Mouse (Mus musculus) monocyte, adult 2 months (primary cell): ENCODE data around the gene Samd4b.
"Not testable (repeated sequence)": the region's sequence is repeated elsewhere in the genome, so short reads cannot be mapped to it uniquely, and the experiment has no call there.

Source experiments
- DNase-seq, 2 experiments: peaks; one replicate each; pipeline ENCODE4 v3.0.0; 2022; ENCODE audit warnings: low spot score in 2 of 2, low read depth in 1 of 2

The Samd4b gene

DNA sequence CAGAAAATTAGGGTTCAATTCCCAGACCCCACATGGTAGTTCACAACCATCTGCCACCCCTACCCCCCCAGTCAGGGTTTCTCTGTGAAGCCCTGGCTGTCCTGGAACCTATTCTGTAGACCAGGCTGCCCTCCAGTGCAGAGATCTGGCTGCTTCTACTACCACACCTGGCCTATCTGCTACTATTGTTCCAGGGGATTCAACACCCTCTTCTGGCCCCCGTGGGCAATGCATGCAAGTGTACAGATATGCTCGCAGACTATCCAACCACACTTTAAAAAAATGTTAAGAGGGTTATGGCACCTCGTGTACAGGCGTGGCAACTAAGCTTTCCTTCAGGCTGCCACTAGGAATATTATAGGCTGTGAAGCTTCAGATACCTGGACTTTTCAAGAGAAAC lies 185.1 kb downstream of the Samd4b start:
- no peak for DNase-seq

DNA sequence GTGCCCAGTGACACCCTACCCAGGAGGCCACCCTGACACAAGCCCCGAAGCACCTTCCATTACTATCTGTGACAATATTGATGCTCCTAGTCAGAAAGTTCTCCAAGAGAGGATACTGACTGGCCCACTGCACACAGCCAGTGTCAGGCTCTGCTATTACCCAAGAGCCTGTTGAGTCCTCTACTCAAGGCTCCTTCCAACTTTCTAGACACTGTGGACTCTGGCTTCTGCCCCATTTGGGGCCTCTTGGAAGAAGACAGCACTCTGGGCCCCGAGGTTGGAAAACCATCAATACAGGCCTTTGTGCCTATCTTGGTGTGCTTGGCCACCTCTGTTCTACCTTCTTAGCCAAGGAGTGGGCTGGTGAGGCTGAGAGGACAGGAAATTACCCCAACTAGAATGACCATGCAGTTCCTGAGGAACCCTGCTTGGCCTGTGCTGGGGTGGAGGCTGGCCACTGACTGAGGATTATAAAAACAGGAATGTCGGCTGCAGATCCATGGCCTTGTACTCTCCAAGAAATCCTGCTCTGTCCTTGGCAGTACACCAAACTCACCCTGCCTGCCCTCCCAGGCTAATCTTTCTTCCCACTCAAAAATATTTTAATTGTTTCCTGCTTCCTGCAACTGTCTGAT lies 187.0 kb downstream of the Samd4b start:
- no peak for DNase-seq

DNA sequence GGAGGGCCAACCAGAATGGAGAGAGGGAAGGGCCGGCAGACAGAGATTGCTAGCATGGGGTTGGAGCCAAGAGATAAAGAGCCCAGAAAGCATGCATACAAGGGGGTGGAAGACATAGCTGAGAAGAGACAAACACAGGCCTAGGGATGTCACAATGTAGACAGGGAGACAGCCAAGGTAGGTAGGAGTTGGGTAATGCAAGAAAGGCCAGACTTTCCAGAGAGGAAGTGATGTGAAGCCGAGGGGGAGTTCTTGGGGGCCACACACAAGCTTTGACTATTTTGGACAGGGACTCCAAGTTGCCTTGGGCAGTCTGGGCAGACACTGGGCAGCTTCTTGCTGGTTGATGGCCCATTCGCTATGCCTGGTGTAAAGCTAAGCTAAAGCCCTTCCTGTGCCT lies 196.0 kb downstream of the Samd4b start:
- DNase-seq: no peak

DNA sequence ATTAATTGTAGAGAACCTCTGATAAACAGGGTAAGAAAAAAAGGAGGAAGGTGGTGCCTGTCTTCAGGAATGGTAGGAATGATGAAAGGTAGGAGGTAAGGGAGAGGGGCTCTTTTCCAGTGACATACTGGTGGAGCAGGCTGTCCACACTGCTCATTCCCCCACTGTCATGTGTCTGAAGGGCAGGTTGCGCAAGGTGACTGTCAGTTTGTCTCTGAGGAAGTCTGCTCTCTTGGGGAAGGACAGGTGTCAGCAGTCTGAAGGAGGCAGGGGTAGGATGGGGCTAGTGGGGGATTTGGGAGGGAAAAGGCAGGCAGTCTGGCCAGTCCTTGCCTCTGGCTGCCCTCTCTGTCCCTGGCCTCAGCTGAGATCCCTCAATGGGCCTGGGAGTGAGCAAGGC lies 196.9 kb downstream of the Samd4b start:
- no peak for DNase-seq

DNA sequence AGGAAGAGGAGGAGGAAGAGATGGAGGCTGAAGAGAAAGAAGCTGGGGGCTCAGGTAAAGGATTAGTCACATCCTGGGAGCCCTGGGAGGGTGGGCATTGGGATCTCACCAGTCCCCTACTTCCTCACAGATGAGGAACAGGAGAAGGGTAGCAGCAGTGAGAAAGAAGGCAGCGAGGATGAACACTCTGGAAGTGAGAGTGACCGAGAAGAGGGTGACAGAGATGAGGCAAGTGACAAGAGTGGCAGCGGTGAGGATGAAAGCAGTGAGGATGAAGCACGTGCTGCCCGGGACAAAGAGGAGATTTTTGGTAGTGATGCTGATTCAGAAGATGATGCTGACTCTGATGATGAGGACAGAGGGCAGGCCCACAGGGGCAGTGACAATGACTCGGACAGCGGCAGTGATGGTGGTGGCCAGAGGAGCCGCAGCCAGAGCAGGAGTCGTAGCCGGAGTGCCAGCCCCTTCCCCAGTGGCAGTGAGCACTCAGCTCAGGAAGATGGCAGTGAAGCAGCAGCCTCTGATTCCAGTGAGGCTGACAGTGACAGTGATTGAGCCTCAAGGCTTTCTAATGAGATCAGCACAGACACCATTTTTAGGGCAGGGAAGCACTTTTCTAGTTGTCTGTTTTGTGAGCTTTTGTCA lies 199.1 kb downstream of the Samd4b start:
- no peak for DNase-seq

DNA sequence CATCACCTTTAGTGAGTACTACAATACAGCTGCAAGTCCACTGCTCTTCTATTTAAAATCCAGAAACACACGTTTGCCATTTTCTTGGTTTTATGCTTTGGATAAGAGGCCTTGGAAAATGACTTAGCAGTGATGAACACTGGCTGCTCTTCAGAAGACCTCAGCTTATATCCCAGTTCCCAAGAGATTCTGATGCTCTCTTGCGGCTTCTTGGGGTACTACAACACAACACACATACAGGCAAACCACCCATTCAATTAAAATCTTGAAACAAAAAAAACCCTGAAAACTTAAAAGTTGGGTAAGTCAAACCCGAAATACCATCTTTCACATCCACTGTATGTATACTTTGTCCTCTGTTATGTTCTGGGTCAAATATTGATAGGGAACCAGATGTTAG lies 199.9 kb downstream of the Samd4b start:
- no peak for DNase-seq

DNA sequence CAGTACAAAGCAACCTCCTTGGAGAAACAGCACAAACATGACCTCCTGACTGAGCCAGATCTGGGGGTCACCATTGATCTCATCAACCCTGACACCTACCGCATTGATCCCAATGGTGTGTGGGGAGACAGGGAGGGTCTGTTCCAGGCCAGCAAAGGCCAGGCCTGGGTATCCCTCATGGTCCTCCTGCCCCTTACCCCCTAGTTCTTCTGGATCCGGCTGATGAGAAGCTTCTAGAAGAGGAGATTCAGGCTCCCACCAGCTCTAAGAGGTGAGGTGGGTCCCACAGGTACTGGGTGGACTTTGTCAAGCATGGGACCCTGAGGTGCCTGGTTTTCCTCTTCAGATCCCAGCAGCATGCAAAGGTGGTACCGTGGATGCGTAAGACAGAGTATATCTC lies 202.5 kb downstream of the Samd4b start:
- no peak for DNase-seq

DNA sequence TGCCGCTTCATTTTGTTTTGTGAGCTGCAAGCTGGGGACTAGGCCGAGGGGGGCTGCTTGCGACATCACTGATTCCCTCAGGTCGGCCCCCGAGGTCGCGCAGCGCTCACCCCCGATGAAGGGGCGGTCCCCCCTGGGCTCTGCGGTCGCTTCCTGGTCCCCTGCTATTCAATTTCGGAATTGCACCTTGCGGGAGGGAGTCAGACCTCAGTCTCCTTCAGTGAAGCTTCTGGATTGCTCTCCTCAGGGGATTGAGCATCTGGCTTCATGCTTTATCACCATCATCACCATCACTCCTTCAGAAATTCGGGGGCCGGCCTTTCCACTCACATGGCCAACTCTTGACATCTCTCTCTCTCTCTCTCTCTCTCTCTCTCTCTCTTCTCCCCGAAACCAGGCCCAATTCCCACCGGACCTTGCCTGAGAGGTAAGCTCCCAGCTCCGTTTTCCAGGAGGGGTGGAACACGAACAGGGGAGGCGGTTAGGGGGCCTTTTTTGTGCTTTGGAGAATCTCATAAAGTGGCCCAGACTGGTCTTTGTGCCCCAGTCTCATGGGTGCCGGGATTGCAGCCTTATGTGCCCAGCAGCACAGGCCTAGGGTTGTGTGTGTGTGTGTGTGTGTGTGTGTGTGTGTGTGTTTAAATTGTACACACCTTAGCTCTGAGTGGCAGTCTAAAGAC lies 204.5 kb downstream of the Samd4b start:
- DNase-seq: no peak

DNA sequence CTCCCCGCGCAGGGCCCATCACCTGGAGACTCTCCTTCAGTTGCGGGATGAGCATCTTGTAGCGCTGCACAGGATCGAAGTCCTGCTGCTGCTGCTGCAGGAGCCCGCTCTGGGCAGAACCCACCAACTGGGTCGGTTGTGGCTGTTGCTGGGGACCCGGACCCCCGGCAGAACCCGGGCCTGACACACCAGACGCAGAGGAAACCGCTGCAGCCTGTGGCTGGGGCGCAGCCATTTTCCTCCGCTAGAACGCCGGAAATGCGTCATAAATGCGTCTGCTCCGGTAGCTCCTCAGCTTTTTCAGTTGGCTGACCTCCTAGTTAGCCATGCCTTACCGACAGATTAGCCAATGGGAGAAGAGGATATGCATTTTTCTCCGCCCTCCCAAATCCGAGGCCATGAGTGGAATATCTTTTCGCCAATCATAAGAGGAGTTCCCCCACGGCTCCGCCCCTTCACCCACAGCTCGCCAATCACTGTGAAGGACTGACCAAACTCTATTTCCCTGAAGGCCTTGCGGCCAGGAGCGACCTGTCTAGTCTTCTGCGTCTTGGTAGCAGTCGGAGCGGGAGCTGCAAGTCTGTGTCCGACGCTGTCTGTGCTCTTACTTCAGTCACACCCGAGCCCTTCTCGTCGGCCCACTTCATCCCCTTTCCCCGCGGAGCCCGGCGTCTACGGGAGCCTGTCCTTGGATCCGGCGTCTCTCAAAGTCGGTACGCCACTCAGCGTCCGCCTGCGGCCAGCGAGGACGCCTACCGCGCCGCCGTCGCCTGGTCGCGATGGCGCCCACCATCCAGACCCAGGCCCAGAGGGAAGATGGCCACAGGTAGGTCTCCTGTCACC lies 205.3 kb downstream of the Samd4b start, which contains the start of the genes Med29 and Paf1:
TSS of gene Med29 (minus strand) at position 280 of the 843 bp plus-strand sequence.
TSS of gene Paf1 (plus strand) at position 523 of the 843 bp plus-strand sequence.
- DNase-seq: peak; percentile 91 to 95

DNA sequence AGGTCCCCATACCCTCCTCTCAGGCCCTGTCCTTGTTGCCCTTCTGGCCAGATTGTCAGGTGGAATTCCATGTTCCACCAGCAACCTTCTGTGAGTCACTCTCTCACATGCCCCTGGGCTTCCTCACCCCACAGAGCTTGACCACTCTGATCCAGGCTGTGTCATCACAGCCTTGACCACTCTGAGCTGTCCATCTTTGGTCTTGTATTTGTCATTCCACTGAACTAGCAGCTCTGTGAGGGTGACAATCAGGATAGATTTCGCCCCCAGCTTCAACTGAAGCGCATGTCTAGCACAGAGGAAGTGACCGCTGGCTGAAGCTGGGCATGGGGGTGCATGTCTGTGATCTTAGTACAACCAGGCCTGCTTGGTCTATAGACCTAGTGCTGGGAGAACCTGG lies 207.6 kb downstream of the Samd4b start:
- no peak for DNase-seq

DNA sequence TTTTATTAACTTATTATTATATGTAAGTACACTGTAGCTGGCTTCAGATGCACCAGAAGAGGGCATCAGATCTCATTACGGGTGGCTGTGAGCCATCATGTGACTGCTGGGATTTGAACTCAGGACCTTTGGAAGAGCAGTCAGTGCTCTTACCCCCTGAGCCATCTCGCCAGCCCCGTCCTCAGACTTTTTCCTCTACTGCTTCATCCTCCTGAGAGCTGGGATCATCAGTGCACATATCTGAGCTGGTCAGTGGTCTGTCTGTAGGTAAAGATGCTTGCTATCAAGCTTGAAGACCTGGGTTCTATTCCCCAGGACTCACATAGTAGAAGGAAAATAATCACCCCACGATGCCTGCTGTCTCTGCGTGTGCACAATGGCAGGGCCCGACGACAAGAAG lies 210.6 kb downstream of the Samd4b start:
- DNase-seq: not testable (repeated sequence)

DNA sequence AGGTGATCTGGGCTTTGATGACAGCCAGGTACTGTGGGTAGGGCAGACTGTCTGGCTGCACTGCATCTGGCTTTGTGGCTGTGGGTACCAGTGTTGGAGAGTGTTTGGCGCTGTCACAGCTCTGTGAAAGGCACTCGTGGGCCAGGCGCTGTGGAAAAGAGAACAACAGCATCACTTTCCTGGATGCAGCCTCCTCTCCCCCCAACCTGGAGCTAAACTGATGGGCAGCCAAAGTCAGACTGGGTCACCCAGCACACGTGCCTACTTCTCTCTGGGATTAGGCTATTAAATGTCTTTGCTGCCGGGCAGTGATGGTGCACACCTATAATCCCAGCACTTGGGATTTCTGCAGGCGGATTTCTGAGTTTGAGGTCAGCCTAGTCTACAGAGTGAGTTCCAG lies 211.1 kb downstream of the Samd4b start:
- DNase-seq: not testable (repeated sequence)

DNA sequence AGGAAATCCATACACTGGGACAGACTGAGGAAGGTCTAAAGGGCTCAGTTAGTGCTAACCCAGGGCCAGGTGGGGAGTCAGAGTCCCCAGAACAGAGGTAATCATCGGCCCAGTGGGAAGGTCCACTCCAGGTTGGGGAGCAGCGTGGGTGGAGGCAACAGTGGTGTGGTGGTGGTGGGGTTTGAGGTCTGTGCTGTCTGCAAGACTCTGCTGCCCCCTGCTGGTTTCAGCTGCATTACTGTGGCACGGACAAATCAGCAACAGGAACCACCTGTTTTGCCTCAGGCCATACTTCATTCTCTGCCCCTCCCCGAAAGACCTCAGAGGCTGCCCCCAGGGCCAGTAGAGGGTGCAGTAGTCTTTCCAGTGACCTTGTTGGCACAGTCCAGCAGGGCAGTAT lies 211.5 kb downstream of the Samd4b start:
- DNase-seq: peak; percentile 68 to 86

DNA sequence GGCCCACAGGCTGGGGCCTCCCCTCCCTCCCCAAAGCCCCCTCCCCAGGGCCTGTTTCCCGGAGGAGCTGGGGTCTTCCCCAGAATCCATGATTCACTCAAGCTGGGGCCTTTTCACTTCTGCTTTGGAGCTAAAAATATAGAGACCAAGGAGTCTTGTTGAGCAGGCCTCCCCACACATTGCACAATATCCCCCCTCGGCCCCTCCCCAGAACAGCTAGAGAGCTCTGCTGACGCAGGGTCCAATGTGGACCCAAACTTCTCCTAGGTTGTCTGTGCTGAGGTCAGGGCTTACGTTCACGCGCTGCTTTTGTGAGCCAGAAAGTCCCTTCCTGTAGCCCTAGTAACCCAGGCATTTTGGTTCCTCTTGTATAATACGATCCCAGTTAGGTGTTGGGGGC lies 211.9 kb downstream of the Samd4b start:
- DNase-seq: peak; percentile 91 to 92

DNA sequence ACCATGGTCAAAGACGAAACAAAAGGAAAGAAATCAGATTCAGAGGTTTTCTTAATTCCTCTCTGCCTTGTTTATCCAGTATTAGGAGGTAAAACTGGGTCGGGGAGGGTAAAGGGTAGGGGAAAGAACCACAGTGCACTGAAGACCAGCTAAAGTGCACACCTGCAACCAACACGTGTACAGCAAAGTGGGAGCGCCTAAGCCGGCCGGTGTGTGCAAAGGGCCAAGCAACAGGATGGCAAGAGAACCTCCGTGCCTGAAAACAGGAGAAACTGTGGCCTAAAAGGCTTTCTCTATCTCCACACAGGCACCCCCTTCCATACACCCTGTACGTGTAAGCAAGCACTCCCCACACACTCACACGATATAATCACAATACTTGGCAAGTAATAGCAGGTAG lies 212.7 kb downstream of the Samd4b start:
- DNase-seq: no peak

DNA sequence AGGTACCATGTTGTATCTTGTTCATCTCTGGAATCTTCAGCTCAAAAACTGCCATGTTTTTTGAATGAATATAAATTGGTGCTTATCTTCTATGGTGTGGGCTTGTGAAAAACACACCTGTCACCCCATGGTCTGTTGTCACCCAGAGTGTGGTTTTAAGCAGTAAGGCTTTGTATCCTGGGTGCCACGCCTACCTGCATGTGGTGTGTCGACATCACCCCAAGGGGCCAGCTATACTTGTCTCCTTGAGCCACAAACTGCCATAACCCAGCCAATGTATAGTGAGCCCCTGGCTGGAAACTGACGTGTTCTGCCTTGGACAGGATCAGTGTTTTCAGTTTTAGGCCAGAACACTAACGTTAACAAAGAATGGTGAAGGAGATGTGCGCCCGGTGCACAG lies 213.8 kb downstream of the Samd4b start:
- no peak for DNase-seq

DNA sequence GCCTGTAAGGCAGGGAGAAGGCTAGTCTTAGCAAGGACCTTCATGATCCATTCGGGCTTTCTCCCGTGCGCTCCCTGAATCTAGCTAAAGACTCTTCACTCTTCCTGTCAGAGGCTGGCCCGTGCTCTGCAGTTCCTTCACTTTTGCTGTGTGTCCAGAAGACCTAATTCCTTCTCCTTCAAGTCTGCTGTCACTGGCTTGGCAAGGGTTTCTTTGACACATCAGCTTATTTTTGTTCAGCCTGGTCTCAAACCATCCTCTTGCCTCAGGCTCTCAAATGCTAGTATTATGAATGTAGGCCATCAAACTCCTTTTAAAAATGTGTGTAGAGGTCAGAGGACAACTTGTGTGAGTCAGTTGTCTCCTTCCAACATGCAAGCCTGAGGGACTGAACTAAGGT lies 214.3 kb downstream of the Samd4b start:
- DNase-seq: no peak

DNA sequence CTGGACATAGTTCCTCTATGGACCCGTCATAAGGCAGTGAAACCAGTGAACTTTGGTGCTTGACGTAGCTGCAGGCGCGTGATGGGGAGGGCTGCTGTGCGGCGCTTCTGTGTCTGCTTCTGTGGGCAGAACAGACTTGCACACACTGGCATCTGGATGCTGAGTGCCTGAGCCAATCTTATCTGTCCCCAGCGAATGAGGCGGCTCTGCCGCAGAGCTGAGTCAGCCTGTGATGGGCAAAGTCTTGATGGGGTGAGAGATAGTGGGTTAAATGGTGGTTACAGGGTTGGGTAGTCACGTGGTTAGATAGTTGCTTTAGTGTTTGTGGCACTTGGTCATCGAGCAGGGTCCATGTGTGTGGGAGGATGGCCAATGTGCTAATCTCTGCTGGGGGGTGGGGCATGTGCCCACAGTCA lies 215.0 kb downstream of the Samd4b start:
- DNase-seq: peak; percentile 94 to 96

DNA sequence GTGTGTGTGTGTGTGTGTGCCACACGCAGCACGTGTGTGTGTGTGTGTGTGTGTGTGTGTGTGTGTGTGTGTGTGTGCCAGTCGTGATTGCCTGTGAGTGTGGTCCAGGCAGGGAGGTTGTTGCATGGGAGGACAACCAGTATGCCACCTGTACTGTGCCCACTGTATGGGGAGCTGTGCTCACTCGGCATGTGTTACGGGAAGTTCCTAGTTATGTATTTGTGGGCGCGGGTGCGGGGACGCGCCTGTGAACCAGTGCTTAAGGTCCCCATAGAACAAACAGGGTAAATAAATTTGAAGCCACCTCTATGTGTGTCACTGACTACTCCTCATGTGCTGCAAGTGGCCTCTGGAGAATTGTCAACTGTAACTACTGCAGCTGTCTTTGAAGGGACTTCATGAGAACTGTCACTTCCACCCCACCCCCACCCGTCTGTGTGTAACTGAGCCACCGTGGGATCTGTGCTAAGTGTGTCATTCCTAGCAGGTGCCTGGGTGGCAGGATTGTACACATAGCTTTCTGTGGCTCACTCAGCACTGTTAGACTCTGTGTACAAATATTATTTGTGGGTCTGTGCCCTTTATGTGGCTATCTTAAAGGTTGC lies 215.5 kb downstream of the Samd4b start:
- peak in 1 of 2 experiments; percentile 57 for DNase-seq

DNA sequence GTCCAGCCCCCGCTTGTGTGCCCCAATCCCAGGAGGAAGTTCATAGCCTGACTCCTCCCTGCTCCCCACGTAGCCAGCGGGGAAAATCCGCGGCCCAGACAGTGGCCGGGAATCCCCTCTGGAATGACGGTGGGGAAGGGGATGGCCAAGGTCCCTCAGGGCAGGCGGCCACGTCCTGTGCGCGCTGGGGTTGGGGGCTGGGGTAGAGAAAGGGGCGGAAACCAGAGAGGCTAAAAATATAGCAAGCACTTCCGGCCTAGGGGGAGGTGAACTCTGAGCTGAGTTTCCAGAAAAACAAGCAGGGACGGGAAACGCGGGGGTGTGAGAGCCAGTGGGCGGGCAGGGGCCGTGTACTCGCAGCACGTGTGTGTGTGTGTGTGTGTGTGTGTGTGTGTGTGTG lies 216.0 kb downstream of the Samd4b start:
- DNase-seq: peak; percentile 78 to 95
